Mouse (Mus musculus): ENCODE results near the gene Pld1. TPM values are rescaled to one million over a fixed set of nuclear protein-coding genes. Genes with fewer than 3 reads are reported as not detected.

Pld1 gene
- 2.3 and 5.8 TPM in 2 replicates for total RNA-seq (2017)

- peak; percentile 78 for ATAC-seq (replicated peaks; ENCODE audit: low read depth, poor library complexity, severe bottlenecking)
Measured at GRCm38 (mm10) chr3:27938381-27939323, at the start of gene Pld1. Pld1 (plus strand) TSS chr3:27938695.

DNA sequence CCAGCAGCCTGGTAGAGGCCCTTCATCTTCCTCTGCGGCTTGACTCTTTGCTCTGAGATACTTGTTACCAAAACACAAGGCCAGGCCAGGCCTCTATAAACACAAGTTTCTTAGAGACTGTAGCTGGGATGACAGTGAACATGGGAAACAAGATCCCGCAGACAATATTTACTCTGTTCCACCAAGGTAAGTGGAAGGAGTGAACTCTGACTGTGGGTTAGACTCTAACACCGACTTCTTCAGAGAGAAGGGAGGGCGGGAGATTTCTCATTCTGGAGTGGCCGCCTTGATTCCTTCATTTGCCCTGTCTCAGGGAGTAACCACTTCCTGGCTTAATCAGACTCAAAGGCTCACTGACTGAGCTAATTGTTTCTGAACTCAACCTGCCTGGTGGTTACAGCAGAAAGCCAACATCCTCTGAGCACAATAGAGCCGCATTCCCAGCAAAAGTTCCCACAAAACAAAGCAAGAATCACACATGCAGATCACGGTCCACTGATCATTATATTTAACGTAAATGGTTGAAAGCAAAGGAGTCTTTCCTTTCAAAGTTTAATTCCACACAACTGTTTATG is 42.1 kb upstream of the Pld1 start, which contains the start of gene Tmem212:
Gene Tmem212, minus strand, starts transcription at position 51 of the 575 bp plus-strand sequence.
- ATAC-seq (replicated peaks; ENCODE audit: low read depth, poor library complexity, severe bottlenecking), result 0 out of 2 replicates have a peak, but pooled peaks have one; percentile 31

DNA sequence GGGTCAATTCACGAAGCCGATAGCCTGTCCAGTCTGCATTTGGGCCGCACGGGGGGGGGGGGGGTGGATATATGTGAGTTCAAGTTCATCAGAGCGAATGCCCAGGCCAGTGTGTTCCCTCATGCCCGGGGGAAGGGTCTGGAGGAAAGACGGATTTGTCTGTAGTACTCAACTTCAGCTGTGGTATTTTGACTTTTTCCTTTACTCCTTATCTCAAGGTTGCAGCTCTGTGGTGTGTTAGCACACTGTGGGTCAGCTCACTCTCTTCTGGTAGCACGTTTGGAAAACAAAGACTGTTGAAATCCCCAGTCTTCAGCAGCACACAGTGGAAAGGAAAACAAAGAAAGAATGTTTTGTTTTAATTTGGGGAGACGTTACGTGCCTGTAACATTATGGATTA is 40.3 kb upstream of the Pld1 start:
- ATAC-seq (replicated peaks; ENCODE audit: low read depth, poor library complexity, severe bottlenecking), result peak; percentile 91

DNA sequence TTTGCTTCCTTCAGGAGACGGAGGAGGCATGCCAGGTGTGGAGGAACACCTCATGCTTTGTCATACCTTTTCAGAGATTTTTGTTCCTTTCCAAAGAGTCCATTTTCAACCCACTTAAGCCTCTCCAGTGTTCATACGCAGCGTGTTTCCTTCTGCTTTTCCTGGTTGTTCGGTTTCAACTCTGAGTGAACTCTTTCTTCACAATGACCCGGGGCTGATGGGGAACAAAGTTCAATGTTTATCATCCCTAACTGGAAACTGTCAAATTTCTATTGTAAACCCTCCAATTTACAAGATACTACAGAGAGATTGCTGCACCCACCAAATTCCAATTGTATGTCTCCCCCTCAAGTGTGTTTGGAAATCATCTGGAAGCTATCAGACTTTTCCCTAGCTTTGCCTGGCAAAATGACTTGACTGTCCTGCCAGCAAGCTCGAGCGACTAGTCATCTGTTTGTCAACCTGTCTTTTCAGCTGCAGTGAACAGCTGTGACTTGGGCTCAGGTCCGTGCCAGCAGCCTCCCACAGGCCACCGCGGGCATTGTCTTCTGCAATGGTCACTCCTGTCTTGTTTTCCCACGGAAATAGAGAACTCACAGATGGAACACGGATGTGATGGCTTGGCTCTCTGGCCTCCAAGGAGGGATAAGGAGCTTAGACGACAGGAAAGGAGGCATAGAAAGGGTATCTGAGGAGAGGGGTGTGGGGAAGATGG is 39.3 kb upstream of the Pld1 start:
- peak; percentile 23; the same call in 1 of the 2 replicates for ATAC-seq (replicated peaks; ENCODE audit: low read depth, poor library complexity, severe bottlenecking)

GRCm38 (mm10) chr3:27901846-27902245 is 36.6 kb upstream of the Pld1 start:
- no peak for ATAC-seq (replicated peaks; ENCODE audit: low read depth, poor library complexity, severe bottlenecking)

DNA sequence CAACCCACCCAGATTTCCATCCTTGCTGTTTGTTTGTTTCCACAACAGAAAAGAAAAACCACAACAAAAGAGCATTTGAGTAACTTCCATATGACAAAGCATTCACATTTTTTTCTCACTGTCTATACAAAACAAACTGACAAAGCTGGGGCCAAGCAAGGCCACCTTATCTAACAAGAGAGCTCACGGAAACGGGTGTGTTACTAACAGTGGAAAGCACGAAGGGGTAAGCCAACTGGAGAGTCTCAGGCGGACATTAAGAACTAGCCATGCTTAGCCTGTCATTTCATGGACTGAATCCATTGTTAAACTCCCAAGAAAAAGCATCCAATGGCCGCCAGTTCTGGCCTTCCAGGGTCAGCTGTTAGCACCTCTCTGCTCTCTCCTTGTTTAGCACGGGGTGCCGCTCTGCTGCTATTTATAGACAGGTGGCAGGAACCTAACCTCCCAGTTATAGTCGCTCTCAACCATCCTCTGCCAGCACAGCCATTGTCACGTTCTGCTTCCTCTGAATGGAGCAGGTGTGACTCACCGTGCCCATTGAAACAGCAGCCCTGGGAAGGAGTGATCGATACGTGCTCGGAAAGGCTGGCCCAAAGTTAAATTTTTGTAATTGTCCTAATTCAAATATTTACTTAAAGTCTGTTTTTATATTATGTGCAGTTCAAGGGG is 33.7 kb upstream of the Pld1 start:
- peak; percentile 69 for ATAC-seq (replicated peaks; ENCODE audit: low read depth, poor library complexity, severe bottlenecking)

DNA sequence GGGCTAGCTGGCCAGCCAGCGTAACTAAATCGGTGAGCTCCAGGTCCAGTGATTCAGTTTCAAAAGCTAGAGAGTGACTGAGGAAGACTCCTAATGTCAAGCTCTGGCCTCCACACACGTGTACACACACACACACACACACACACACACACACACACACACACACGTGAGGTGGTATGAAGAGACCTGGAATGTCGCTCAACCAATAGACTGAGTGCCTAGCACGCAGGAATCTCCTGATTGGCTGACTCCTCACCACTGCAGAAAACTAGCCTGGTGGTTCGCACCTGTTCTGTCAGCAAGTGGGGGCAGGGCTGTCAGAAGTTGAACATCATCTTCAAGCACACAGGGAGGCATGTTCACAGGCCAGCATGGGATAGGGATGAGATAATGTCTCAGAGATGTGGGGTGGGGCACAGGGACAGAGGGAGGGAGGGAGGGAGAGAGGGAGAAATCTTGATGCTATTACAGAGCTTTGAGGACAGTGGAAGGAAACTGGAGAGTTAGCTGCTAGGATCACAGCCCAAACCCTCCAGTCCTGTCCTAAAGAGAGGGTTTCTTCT is 31.8 kb upstream of the Pld1 start:
- no peak for ATAC-seq (replicated peaks; ENCODE audit: low read depth, poor library complexity, severe bottlenecking)

- ATAC-seq (replicated peaks; ENCODE audit: low read depth, poor library complexity, severe bottlenecking), result no peak
Measured at GRCm38 (mm10) chr3:27907301-27907700, 31.2 kb upstream of the Pld1 start.

GRCm38 (mm10) chr3:27908316-27908715 is 30.2 kb upstream of the Pld1 start:
- no peak for ATAC-seq (replicated peaks; ENCODE audit: low read depth, poor library complexity, severe bottlenecking)

GRCm38 (mm10) chr3:27909016-27909415 is 29.5 kb upstream of the Pld1 start:
- no peak for ATAC-seq (replicated peaks; ENCODE audit: low read depth, poor library complexity, severe bottlenecking)

GRCm38 (mm10) chr3:27918656-27919436 is 19.6 kb upstream of the Pld1 start:
- no peak for ATAC-seq (replicated peaks; ENCODE audit: low read depth, poor library complexity, severe bottlenecking)

- ATAC-seq (replicated peaks; ENCODE audit: low read depth, poor library complexity, severe bottlenecking), result no peak
Measured at GRCm38 (mm10) chr3:27921268-27922020, 17.1 kb upstream of the Pld1 start.

DNA sequence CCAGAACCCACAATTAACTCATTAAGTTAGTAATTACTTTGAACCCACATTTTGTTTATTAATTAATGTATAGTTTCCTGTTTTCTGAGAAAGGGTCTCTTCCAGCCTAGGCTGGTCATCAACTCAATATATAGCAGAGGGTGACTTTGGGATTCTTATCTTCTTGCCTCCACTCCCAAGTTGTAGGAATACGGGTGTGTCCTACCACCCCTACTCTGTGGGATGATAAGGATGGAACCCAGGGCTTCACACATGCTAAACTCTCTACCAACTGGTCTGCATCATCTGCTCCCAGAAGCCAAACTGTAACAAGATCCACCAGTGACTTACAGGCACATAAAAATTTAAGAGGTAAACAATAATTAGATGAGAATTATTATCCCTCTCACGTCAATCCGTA is 14.5 kb upstream of the Pld1 start:
- no peak for ATAC-seq (replicated peaks; ENCODE audit: low read depth, poor library complexity, severe bottlenecking)

DNA sequence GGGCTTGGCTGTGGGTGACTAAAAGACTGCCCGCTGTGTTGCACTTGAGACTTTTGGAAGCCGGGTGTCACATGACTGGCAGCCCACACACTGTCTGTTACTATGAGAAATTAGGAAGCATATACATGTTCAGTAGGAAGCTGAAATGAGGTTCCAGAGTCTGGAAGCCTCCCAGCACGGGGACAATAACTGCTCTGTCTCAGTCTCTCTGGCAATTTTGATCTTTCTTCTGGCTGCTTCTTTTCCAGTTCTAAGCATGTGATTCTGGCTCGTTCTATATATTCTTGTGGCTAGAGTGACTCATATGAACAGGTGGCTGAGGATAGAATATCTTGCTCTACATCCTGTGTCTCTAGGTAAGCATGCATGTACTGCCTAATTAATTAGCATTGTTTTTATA is 9.3 kb upstream of the Pld1 start:
- ATAC-seq (replicated peaks; ENCODE audit: low read depth, poor library complexity, severe bottlenecking), result no peak

DNA sequence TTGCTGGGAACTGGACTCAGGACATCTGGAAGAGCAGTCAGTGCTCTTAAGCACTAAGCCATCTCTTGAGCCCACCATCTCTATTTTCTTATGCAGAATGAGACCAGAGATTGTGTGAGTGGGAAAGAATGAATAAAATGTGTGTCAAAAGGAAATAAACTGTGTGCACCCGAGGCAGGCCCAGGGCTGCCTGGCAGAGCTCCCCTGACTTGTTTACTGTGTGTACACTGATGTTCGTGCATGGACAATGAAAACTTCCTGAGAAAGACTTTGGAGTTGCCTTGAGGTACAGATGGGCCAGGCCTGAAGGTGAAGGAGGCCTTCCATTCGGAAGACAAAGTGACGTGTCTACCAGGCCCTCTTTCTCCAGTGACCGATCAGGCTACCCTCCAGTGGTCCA is 6.1 kb upstream of the Pld1 start:
- no peak for ATAC-seq (replicated peaks; ENCODE audit: low read depth, poor library complexity, severe bottlenecking)

DNA sequence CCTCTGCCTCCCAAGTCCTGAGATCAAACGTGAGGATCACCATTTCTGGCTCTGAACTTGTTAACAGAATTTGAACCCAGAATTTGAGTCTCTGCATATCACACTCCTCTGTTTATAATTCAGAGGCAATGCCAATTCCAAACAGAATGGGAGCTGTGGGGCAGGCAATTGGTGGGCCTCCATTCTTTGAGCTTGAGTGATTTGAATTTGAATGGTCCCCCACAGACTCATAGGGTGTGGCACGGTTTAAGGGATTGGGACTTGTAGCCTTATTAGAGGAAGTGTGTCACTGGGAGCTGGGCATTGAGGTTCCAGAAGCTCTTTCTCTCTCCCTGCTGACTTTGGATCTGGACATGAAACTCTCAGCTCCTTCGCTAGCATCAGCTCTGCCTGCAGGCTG is 2.9 kb upstream of the Pld1 start:
- ATAC-seq (replicated peaks; ENCODE audit: low read depth, poor library complexity, severe bottlenecking), result no peak

DNA sequence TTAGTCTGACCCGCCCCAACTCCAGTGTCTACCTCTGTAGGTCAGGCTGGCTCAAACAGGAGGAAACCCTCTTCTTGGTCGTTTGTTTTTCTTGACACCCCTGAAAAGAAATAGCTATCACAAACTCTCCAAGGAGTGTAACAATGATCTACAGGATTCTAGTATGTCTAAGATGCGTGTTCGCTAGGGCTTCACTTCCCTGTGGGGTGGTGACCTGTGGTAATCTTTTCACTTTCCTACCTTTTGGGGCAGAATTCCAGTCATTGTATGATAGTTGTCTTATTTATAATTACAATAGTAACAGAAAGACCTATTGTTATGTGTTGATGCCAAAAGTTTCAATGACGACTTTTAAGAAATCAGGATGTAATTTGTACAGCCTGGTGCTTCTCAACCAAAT is 1.8 kb upstream of the Pld1 start:
- no peak for ATAC-seq (replicated peaks; ENCODE audit: low read depth, poor library complexity, severe bottlenecking)
